Mouse (Mus musculus) MN1 (cell line): ENCODE data around the gene Baiap3.

ENCODE experiments used
- DNase-seq: peaks from one replicate; pipeline ENCODE4 v3.0.0-alpha.2; 2016; ENCODE audit warnings: low spot score

Gene Baiap3

DNA sequence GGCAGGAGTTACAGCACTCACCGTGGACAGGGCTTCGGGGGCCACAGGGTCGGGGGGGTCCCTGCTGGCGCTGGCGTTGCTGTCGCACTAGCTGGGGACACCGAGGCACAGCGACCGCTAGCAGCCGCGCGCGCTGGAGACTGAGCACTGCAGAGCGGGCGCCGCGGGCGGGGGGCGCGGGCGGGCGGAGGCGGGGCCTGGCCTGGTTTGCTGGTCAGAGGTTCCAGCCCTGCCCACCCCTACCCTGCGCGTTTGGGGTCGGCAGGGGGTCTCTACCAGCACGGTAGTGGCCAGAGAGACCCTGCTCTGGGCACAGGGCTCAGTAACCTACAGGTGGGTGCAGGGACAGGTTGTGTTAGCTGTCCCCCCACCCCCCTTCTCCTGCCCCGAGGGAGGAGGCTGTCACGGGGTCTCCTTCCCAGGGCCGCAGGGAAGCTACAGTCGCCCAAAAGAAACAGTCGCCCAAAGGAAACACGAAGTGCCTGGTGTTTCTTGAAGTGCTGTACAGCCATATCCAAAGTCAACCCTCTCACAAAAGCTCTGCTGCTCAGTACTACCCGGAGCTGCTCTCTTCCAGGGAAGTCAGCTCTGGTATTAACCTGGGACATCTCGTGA, at the start of gene Baiap3:
Gene Baiap3 (minus strand): TSS at position 225 of the 615 bp plus-strand sequence.
- DNase-seq: no peak

- DNase-seq: no peak
These were observed 41.9 kb upstream of the Baiap3 start, which contains the start of gene Prss34 for GRCm38 (mm10) chr17:25298094-25298493. Prss34 (plus strand) TSS chr17:25298394.

- no peak for DNase-seq
These were observed 37.9 kb upstream of the Baiap3 start for GRCm38 (mm10) chr17:25294111-25294510.

- DNase-seq: no peak
These were observed 37.3 kb upstream of the Baiap3 start for GRCm38 (mm10) chr17:25293495-25293894.

DNA sequence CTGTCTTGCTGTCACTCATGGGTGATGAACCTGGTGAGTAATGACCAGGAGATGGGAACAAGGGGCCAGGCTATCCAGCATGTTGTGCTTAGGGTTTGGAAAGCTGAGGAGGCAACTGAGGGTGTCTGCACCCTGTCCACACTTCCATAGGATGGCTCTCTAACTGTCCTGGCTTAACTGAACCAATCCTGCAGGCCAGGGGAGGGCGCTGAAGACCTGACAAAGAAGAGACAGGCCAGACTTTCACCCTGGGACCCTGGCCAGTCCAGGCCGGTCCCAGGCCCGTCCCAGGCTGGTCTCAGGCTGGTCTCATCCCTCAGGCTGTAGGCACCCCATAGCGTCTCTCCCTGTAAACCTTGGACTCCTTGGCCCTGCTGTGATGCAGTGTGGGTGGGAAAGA, 34.2 kb upstream of the Baiap3 start:
- DNase-seq: no peak

GRCm38 (mm10) chr17:25288842-25289241, 32.7 kb upstream of the Baiap3 start:
- DNase-seq: peak; percentile 68

DNA sequence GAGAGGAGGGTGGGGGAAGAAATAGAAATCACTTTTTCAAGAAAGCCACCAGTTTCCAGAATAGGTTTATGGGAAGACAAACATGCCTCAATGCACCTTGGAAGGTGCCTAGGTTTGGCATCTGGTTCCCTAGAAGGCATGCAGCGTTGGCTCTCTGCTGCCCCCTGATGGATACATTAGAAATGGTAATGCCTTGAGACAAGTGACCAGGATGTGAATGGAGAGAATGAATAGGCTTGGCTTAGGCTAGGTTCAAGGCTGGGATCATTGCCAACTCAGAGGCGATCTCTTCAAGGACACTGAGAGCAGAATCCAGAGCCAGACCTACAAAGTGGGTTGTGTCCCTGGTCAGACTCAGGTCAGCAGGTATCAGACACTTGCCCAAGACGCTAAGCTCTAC, 28.9 kb upstream of the Baiap3 start:
- DNase-seq: peak; percentile 78

DNA sequence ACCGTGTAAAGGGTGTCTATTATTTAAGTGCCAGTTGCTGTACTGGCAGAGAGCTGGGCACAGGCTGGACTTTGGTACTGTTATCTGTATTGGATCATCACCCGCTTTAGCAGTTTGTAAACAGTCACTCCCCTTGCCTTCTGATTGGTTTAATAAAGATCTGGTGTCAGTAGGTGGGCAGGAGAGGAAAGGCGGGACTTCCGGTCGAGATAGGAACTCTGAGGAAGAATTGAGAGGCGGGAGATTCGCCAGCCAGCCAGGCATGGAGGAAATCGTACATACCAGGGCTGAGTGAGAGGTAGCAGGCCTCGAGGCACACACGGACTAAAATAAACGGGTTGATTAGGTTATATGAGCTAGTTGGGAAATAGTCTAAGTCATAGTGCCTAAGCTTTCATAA, 26.0 kb upstream of the Baiap3 start:
- DNase-seq: peak; percentile 53

GRCm38 (mm10) chr17:25275833-25276232, 19.7 kb upstream of the Baiap3 start:
- DNase-seq: no peak

DNA sequence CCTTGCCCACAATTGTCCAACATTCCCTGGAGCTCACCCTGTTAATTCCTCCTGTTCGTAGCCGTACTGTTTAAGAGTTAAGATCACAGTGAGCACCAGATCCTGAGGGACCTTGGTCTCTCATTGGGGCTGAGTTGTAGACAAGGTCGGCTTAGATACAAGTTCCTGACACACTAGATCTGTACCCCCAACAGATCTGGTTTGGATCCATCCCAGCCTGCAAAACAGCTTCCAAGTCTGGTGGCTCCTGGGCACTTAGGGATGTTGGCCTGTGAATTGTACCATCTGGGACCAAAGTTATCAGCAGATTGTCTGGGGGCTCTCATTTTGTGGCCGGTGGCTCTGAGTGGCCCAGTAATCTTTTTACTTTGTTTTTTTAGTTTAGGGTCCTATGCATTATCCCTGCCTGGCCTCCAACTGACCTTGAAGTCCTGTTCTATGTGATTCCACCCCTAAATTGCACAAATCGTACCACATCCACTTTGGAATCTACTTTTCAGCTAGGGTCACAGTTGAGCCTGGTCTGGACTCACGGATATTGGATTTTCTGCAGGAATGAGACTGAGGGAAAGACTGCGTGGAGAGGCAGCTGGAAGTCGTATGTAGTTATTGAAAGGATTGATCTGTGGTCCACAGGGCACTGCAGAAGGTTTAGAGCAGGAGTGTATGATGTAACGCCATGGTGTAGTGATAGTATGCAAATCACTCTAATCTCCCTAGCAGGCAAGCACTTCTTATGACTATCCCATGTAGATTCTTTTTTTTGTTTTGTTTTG, 18.6 kb upstream of the Baiap3 start, which contains the start of gene Ube2i:
Gene Ube2i (minus strand): TSS at position 52 of the 776 bp plus-strand sequence.
- no peak for DNase-seq

DNA sequence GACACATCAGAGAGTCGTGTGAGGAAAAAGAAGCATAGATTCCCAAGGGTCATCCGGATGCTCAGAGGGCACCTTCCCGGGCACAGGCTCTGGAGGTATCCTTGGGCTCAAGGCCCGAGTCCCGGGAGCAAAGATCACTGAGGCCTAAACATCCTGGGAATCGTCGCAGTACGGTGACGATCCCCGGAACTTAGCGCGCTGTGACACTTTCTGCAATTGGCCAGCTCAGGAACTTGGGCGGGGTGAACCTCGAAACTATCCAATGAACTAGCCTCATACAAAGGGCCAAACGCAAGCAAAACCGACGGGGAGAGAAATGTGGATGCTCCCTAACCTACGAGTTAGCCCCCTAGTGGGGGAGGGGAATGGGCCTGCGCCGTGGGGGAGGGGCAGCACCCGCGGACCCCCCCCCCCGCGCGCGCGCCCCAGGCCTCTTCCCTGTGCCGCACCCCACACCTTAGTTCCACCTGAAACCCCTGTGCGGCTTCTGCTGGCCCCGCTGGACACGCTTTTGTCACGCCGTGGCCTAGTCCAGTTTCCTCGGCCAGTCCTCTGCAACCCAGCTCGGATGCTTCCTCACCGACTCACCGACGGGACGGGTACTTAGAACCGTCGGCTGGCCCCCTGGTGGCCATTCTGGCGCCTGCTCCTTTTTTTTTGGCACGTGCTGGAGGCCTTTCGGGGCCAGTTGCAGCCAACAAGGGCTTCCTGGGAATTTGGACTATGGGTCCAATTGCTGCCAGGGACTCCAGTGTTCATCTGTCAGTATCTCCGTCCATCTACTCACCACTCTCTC, 17.7 kb upstream of the Baiap3 start:
- peak; percentile 99 for DNase-seq

GRCm38 (mm10) chr17:25272951-25273705, 17.0 kb upstream of the Baiap3 start:
- peak; percentile 93 for DNase-seq

DNA sequence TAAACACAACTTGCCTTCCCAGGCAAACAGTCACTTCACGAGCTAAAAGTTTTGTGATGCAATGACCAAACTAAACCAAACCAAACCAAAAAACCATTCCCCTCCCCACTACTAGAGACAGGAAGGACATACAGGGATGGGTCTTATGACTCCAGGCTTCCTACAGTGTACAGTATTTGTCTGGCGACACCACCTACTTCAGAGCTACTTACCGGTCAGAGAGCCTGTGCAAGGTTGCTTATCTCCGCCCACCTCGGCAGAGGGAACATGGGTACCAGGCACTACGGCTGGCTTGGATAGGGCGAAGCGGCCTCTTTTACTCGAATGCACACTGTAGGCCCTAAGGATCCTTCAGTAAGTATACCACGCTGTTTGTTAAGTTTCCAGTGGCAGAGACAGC, 16.2 kb upstream of the Baiap3 start:
- DNase-seq: peak; percentile 58

- DNase-seq: no peak
These were observed 14.7 kb upstream of the Baiap3 start for GRCm38 (mm10) chr17:25270795-25271335.

DNA sequence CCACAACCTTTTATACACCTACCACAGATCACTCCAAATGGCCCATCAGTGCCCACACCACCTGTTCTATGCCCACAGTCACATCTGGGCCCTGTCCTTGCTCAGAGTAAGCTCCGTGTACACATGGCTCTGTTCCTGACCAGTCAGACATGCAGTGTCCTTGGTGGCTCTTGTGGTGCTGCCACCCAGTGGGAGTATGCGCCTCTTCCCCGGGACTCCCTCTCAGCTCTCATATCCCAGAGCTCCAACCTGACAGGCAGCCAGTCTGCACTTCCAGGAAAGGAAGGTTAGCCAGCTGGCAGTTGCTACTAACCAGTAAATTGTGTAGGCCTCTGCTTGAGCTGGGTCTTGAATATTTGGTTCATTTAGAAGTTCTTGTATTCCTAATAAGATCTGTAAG, 8.3 kb upstream of the Baiap3 start:
- peak; percentile 73 for DNase-seq

DNA sequence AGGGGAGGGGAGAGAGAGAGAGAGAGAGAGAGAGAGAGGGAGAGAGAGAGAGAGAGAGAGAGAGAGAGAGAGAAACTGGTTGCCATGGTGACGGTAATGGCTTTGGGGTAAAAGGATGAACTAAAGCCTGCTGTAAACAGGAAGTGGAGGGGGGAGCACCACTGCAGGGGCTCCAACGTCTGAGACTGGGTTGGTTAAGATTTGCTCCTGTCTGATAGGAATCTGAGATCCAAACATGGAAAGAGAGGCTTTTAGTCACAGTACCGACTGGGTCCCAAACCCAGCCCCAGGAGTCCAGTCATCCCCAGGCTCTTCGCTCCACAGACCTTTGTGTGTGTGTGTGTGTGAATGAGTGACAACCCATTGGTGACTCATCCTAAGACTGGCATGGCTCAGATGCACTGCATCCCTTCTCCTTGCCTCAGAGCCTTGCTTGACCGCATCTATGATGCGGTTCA, 1.7 kb upstream of the Baiap3 start:
- DNase-seq: peak; percentile 63

DNA sequence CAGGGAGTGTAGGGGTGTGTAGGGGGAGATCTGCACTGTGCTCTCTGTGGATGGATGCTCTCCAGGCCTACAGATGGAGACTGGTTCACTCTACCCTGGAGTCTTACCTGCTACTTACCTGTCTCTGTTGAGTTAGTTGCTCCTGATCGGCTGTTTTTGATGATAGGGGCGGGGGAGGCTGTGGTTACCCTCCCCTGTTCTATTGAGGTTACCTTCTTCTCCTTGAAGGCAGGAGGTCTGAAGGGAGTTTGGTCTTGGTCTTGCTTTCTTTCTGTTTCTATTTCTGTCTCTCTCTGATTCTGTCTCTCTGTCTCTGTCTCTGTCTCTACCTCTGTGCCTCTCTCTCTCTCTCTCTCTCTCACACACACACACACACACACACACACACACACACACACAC, 1.1 kb downstream of the Baiap3 start:
- DNase-seq: no peak

DNA sequence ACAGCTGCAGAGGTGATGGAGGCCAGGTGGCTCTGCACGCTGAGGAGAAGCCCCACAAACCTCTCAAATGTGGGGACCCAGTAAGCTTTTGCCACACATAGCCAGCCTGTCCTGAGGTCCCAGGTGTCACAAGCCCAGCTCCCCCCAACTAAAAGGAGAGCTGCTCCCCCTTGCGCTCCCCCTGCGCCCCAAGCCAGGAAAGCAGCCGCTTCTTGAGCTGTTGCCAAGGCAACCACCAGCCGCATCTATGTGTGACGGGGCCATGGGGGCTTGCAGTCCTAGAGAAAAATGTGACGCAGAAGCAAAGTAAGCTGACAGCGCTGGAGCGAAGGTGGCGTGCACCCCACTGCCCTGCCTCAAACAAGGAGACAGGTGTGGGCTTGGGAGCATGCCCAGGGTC, 2.4 kb downstream of the Baiap3 start:
- no peak for DNase-seq

GRCm38 (mm10) chr17:25252643-25253042, 3.5 kb downstream of the Baiap3 start:
- peak; percentile 59 for DNase-seq

- no peak for DNase-seq
These were observed 5.9 kb downstream of the Baiap3 start for GRCm38 (mm10) chr17:25250181-25250835.
